Mouse (Mus musculus): ENCODE results near the gene Fndc11. TPM values are rescaled to one million over a fixed set of nuclear protein-coding genes. Genes with fewer than 3 reads are reported as not detected.
A peak's percentile ranks its signal among the peaks of the same experiment; 100 is the strongest.
"Not testable (repeated sequence)": the region's sequence is repeated elsewhere in the genome, so short reads cannot be mapped to it uniquely, and the experiment has no call there.

Gene Fndc11
- polyA plus RNA-seq (2012; rRNA removed), result 0.13 TPM in 1 of 2 replicates, not detected in the other

DNA sequence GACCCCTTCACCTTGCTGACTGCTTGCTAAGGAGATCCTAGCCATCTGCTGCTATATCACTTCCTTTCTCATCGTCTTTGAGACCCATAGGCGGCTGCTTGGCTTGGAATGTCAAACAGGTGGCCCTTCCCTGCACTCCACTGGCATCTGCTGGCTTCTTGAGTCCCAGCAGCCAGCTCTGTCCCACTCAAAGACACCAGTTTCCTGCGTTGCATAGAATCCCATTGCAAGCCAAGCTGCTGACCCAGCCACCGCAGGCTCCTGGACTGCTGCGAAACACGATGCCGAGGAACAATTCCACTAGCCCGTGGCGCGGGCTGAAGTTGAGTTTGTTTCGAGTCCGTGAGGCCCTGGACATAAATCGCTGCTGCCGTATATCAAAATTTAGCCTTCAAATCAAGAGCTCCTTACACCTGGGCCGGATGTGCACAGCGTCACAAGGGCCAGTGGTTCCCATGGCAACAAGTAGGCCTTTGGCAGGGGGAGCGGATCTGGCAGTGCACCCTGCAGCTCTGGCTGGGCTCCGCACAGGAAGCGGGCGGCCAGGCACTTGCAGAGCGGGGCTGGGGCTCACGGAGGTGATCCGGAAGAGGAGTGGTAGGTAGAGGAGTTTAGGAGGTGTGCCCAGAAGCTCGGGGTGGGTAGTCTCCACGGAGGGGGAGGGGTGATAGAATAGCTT lies at the start of gene Fndc11:
Gene Fndc11, plus strand, starts transcription at position 476 of the 679 bp plus-strand sequence.
- no peaks in the 10 kb centered on the region for H3K4me1 ChIP-seq (ENCODE audit: control insufficient read depth, insufficient read depth, low read length)
- TF ChIP-seq POLR2A (IDR thresholded peaks at IDR 0.05; ENCODE audit: extremely low read depth, insufficient read depth, low read length) (no peak), CTCF (IDR thresholded peaks at IDR 0.05; ENCODE audit: extremely low read depth, insufficient read depth, low read length) (no peak)
- H3K4me3 ChIP-seq (ENCODE audit: insufficient read depth, low read length), result peak within 1 kb of the TSS; percentile 8; the same call in 1 of the 2 replicates
- peak within 1 kb of the TSS; percentile 15; the same call in 1 of the 2 replicates for H3K27ac ChIP-seq (ENCODE audit: insufficient read depth, low read length)

DNA sequence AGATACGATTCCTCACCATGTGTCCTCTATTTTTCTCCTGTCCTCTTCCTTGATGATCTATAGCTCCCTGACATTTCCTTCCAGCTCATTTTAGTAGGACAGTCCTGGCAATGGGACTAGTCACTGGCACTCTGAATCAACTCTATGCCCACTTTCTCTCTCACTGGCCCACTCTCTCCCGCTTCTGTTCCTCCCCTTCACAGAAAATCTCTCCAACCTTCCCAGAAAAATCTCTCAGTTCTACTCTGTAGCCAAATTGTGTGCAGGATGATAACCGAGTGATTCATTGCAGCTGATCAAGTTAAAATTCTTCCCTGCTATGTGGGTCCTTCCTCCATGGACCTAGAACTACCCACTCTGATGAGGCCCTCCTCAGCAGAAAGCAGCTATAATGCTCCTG lies 45.2 kb upstream of the Fndc11 start:
- Histone ChIP-seq H3K4me1 (ENCODE audit: control insufficient read depth, insufficient read depth, low read length) (no peaks in the 10 kb centered on the region; the same call in 1 of the 2 replicates), H3K27ac (ENCODE audit: insufficient read depth, low read length) (no peak overlapping the region; the same call in 1 of the 2 replicates), H3K4me3 (ENCODE audit: insufficient read depth, low read length) (no peak overlapping the region)
- TF ChIP-seq POLR2A (IDR thresholded peaks at IDR 0.05; ENCODE audit: extremely low read depth, insufficient read depth, low read length) (no peak), CTCF (IDR thresholded peaks at IDR 0.05; ENCODE audit: extremely low read depth, insufficient read depth, low read length) (no peak)

GRCm38 (mm10) chr2:181178015-181178414 lies 41.8 kb upstream of the Fndc11 start:
- TF ChIP-seq POLR2A (IDR thresholded peaks at IDR 0.05; ENCODE audit: extremely low read depth, insufficient read depth, low read length), result no peak
- no peak for TF ChIP-seq CTCF (IDR thresholded peaks at IDR 0.05; ENCODE audit: extremely low read depth, insufficient read depth, low read length)
- Histone ChIP-seq H3K4me3 (ENCODE audit: insufficient read depth, low read length) (no peak overlapping the region), H3K4me1 (ENCODE audit: control insufficient read depth, insufficient read depth, low read length) (no peaks in the 10 kb centered on the region; the same call in 1 of the 2 replicates), H3K27ac (ENCODE audit: insufficient read depth, low read length) (no peak overlapping the region)

- TF ChIP-seq CTCF (IDR thresholded peaks at IDR 0.05; ENCODE audit: extremely low read depth, insufficient read depth, low read length), result no peak
- no peak for TF ChIP-seq POLR2A (IDR thresholded peaks at IDR 0.05; ENCODE audit: extremely low read depth, insufficient read depth, low read length)
- no peak overlapping the region for H3K27ac ChIP-seq (ENCODE audit: insufficient read depth, low read length)
Measured at GRCm38 (mm10) chr2:181178471-181178870, 41.3 kb upstream of the Fndc11 start.

GRCm38 (mm10) chr2:181180898-181181297 lies 38.9 kb upstream of the Fndc11 start:
- Histone ChIP-seq H3K4me3 (ENCODE audit: insufficient read depth, low read length) (no peak overlapping the region), H3K27ac (ENCODE audit: insufficient read depth, low read length) (no peak overlapping the region), H3K4me1 (ENCODE audit: control insufficient read depth, insufficient read depth, low read length) (no peaks in the 10 kb centered on the region)
- TF ChIP-seq POLR2A (IDR thresholded peaks at IDR 0.05; ENCODE audit: extremely low read depth, insufficient read depth, low read length), result no peak
- TF ChIP-seq CTCF (IDR thresholded peaks at IDR 0.05; ENCODE audit: extremely low read depth, insufficient read depth, low read length), result no peak

More at GRCm38 (mm10) chr2:181178471-181178870, 41.3 kb upstream of the Fndc11 start:
- no peaks in the 10 kb centered on the region; the same call in 1 of the 2 replicates for H3K4me1 ChIP-seq (ENCODE audit: control insufficient read depth, insufficient read depth, low read length)
- no peak overlapping the region for H3K4me3 ChIP-seq (ENCODE audit: insufficient read depth, low read length)

DNA sequence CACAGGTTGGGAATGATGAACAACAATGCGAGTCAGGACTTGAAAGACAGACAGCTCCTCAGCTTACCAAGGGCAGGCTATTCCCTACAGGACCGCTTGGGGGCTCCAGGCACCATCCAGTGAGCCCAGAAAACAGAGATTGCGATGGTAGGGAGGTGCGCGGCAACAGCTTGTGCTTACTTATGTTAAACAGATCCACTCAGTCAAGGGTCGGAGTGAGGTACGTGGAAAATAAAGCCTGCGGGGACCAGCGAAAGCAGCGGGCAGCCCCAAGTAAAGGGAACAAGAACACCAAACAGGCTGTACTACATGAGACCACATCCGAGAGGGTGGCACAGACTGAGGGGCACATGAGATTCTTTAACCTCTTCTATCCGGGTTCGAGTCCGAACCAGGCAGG lies 33.2 kb upstream of the Fndc11 start:
- TF ChIP-seq CTCF (IDR thresholded peaks at IDR 0.05; ENCODE audit: extremely low read depth, insufficient read depth, low read length), result peak; percentile 94
- TF ChIP-seq POLR2A (IDR thresholded peaks at IDR 0.05; ENCODE audit: extremely low read depth, insufficient read depth, low read length), result no peak

DNA sequence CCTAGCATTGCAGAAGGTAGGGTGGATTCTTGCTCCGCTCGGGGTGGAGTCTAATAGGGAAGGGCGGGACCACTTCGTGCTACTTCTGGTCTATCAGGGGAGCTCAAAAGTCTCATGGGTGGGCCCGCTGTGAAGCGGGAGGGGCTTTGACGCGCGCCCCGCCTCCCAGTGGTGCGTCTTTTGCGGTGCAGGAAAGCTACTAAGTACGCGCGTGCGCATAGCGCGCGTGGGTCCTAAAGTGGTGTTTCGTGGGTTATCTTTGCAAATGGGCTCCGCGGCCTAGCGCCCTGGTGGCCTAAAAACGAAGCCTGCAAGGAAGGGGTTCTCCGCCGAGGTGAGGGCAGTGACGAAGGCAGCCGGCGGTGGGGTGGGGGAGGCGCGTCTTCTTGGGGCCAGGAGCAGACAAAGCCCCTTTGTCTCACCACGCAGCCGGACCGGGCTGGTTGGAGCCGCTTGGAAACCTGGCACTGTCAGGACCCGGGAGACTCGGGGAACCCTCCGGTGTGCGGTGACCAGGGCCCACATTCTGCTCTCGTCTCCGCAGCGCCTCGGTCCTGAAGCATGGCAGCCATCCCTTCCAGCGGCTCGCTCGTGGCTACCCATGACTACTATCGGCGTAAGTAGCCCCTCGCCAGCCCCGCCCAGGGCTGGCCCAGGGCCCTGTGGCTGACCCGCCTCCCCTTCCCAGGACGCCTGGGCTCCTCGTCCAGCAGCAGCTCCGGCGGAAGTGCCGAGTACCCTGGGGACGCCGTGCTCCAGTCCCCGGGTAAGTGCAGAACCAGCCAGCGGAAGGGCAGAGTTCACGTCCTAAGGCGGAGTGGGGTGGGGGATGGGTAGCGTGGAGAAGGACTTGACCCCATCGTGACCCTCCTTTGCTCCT lies 32.5 kb upstream of the Fndc11 start, which contains the start of gene Ppdpf:
Gene Ppdpf, plus strand, starts transcription at position 127 of the 880 bp plus-strand sequence.
- peak within 1 kb of the TSS; percentile 84 for H3K27ac ChIP-seq (ENCODE audit: insufficient read depth, low read length)
- TF ChIP-seq POLR2A (IDR thresholded peaks at IDR 0.05; ENCODE audit: extremely low read depth, insufficient read depth, low read length) (peak; percentile 86; the same call in 1 of the 2 replicates), CTCF (IDR thresholded peaks at IDR 0.05; ENCODE audit: extremely low read depth, insufficient read depth, low read length) (no peak)
- peak within 1 kb of the TSS; percentile 57 for H3K4me3 ChIP-seq (ENCODE audit: insufficient read depth, low read length)
- peaks cover 2% of the 10 kb centered on the region; the same call in 1 of the 2 replicates for H3K4me1 ChIP-seq (ENCODE audit: control insufficient read depth, insufficient read depth, low read length)

More for the DNA sequence above, 33.2 kb upstream of the Fndc11 start:
- H3K4me3 ChIP-seq (ENCODE audit: insufficient read depth, low read length), result peak overlapping the region; percentile 57
- H3K27ac ChIP-seq (ENCODE audit: insufficient read depth, low read length), result peak overlapping the region; percentile 24; the same call in 1 of the 2 replicates
- peaks cover 2% of the 10 kb centered on the region; the same call in 1 of the 2 replicates for H3K4me1 ChIP-seq (ENCODE audit: control insufficient read depth, insufficient read depth, low read length)

DNA sequence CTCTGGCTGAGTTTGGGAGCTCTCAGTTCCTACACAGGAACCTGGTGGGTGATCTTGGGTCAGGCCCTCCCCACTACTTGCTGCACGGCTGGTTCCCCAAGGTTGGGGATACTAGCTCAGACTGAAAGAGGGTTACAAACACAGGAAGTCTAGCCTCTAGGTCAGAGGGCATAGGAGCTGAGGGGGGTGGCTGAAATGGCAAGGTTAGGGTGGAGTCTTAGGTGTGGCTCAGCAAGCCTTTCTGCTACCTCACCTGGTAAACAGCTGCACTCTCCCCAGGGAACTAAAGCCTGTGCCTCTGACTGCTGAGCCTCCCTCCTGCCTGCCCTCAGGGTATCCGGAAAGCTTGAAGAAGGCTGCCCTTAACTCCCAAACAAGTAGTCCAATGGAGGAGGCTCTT lies 31.1 kb upstream of the Fndc11 start:
- TF ChIP-seq POLR2A (IDR thresholded peaks at IDR 0.05; ENCODE audit: extremely low read depth, insufficient read depth, low read length), result no peak
- peaks cover 2% of the 10 kb centered on the region; the same call in 1 of the 2 replicates for H3K4me1 ChIP-seq (ENCODE audit: control insufficient read depth, insufficient read depth, low read length)
- peak overlapping the region; percentile 57; the same call in 1 of the 2 replicates for H3K4me3 ChIP-seq (ENCODE audit: insufficient read depth, low read length)
- H3K27ac ChIP-seq (ENCODE audit: insufficient read depth, low read length), result no peak overlapping the region

GRCm38 (mm10) chr2:181189321-181189720 lies 30.5 kb upstream of the Fndc11 start:
- Histone ChIP-seq H3K27ac (ENCODE audit: insufficient read depth, low read length) (no peak overlapping the region), H3K4me1 (ENCODE audit: control insufficient read depth, insufficient read depth, low read length) (peaks cover 2% of the 10 kb centered on the region; the same call in 1 of the 2 replicates), H3K4me3 (ENCODE audit: insufficient read depth, low read length) (no peak overlapping the region)
- no peak for TF ChIP-seq CTCF (IDR thresholded peaks at IDR 0.05; ENCODE audit: extremely low read depth, insufficient read depth, low read length)
- no peak for TF ChIP-seq POLR2A (IDR thresholded peaks at IDR 0.05; ENCODE audit: extremely low read depth, insufficient read depth, low read length)

GRCm38 (mm10) chr2:181191385-181191784 lies 28.4 kb upstream of the Fndc11 start:
- not testable (repeated sequence) for H3K4me3 ChIP-seq (ENCODE audit: insufficient read depth, low read length); H3K27ac ChIP-seq (ENCODE audit: insufficient read depth, low read length); H3K4me1 ChIP-seq (ENCODE audit: control insufficient read depth, insufficient read depth, low read length)
